In genomic region chr3:90294064-90294440, GRCm38 (mm10) we compare ENCODE assay signal across 8 mouse cellular contexts. TPM values are rescaled to one million over a fixed set of nuclear protein-coding genes. Genes with fewer than 3 reads are reported as not detected.
DNase-seq lines count a peak whose midpoint lies in the region; ATAC-seq and TF ChIP-seq lines count a peak whose summit lies in the region.

No protein-coding gene starts in this region.

- peak; percentile 14 for DNase-seq in kidney, adult 2 months
- DNase-seq in kidney, postnatal 14 days = no peak
- DNase-seq in MN1 (ENCODE audit: low spot score) = peak; percentile 39
- no peak for DNase-seq in limb, embryonic 14.5 days (ENCODE audit: low spot score)
- no peak for DNase-seq in layer of hippocampus, adult 18-20 months (ENCODE audit: low spot score in 2 of 2)
- DNase-seq in left cerebral cortex, postnatal 4 days = no peak

- no peak for ATAC-seq in forebrain, embryonic 15.5 days (replicated peaks)
- ATAC-seq in limb, embryonic 14.5 days (ENCODE audit: low FRiP score, low read depth) = no peak
- ATAC-seq in stomach, embryonic 16.5 days (ENCODE audit: insufficient read depth, low FRiP score) = no peak

- peaks cover 5% of the 10 kb centered on the region; the same call in 1 of the 2 replicates for H3K4me1 ChIP-seq in kidney, adult 2 months (ENCODE audit: control insufficient read depth, insufficient read depth, low read length)
- H3K4me1 ChIP-seq in forebrain, embryonic 15.5 days = peaks cover 37% of the 10 kb centered on the region
- H3K4me1 ChIP-seq in limb, embryonic 14.5 days (ENCODE audit: control insufficient read depth, insufficient read depth, low read length) = peaks cover 13% of the 10 kb centered on the region
- H3K4me1 ChIP-seq in stomach, embryonic 16.5 days (ENCODE audit: control insufficient read depth, insufficient read depth, low read length) = peaks cover 11% of the 10 kb centered on the region

- H3K4me3 ChIP-seq in kidney, adult 2 months (ENCODE audit: insufficient read depth, low read depth, low read length) = peak overlapping the region; percentile 99
- peak overlapping the region; percentile 84 for H3K4me3 ChIP-seq in forebrain, embryonic 15.5 days
- H3K4me3 ChIP-seq in limb, embryonic 14.5 days (replicated peaks; ENCODE audit: low read length) = peak overlapping the region; percentile 95
- H3K4me3 ChIP-seq in stomach, embryonic 16.5 days (replicated peaks; ENCODE audit: low read length) = peak overlapping the region; percentile 89

- H3K27me3 ChIP-seq in kidney, adult 2 months (replicated peaks; ENCODE audit: control insufficient read depth, insufficient read depth, low read length) = no peaks in the 10 kb centered on the region
- H3K27me3 ChIP-seq in forebrain, embryonic 15.5 days = no peaks in the 10 kb centered on the region
- no peaks in the 10 kb centered on the region for H3K27me3 ChIP-seq in limb, embryonic 14.5 days (ENCODE audit: control insufficient read depth, insufficient read depth, low read length)
- no peaks in the 10 kb centered on the region for H3K27me3 ChIP-seq in stomach, embryonic 16.5 days (ENCODE audit: control insufficient read depth, insufficient read depth, low read length)

- H3K9me3 ChIP-seq in forebrain, embryonic 15.5 days = no peaks in the 10 kb centered on the region
- H3K9me3 ChIP-seq in limb, embryonic 14.5 days (ENCODE audit: control insufficient read depth, low read length) = no peaks in the 10 kb centered on the region
- H3K9me3 ChIP-seq in stomach, embryonic 16.5 days (replicated peaks; ENCODE audit: control insufficient read depth, low read length) = no peaks in the 10 kb centered on the region

- no peaks in the 10 kb centered on the region for H3K36me3 ChIP-seq in kidney, adult 2 months (ENCODE audit: control insufficient read depth, insufficient read depth, low read length)
- no peaks in the 10 kb centered on the region for H3K36me3 ChIP-seq in forebrain, embryonic 15.5 days
- H3K36me3 ChIP-seq in limb, embryonic 14.5 days (ENCODE audit: control insufficient read depth, insufficient read depth, low read length) = 0 out of 2 replicates have a peak, but pooled peaks cover 4% of the 10 kb centered on the region
- H3K36me3 ChIP-seq in stomach, embryonic 16.5 days (ENCODE audit: control insufficient read depth, insufficient read depth, low read length) = no peaks in the 10 kb centered on the region

- peak overlapping the region; percentile 73 for H3K27ac ChIP-seq in kidney, adult 2 months (ENCODE audit: insufficient read depth, low read depth, low read length)
- H3K27ac ChIP-seq in forebrain, embryonic 15.5 days (replicated peaks) = peak overlapping the region; percentile 97
- peak overlapping the region; percentile 97 for H3K27ac ChIP-seq in limb, embryonic 14.5 days (replicated peaks; ENCODE audit: low read depth, low read length)
- H3K27ac ChIP-seq in stomach, embryonic 16.5 days (ENCODE audit: low read length) = peak overlapping the region; percentile 96

- peak overlapping the region; percentile 89 for H3K9ac ChIP-seq in forebrain, embryonic 15.5 days (replicated peaks)
- peak overlapping the region; percentile 92 for H3K9ac ChIP-seq in limb, embryonic 14.5 days (ENCODE audit: low read depth, low read length, severe bottlenecking)
- H3K9ac ChIP-seq in stomach, embryonic 16.5 days (ENCODE audit: low read length) = peak overlapping the region; percentile 98

- intact Hi-C loops in left cerebral cortex, postnatal 4 days (cut with DNase I) = loop anchor here (5.0 kb wide), 1 partner anchor 78 kb away; no protein-coding TSS in a partner anchor

- TF ChIP-seq POLR2A in kidney, adult 2 months (IDR thresholded peaks at IDR 0.05; ENCODE audit: low read depth, low read length) = no peak
- no peak for TF ChIP-seq POLR2A in limb, embryonic 14.5 days (IDR thresholded peaks at IDR 0.05; ENCODE audit: borderline replicate concordance, extremely low read depth, insufficient read depth, insufficient read length)

- peak overlapping the region; percentile 71 for H3K4me2 ChIP-seq in forebrain, embryonic 15.5 days (replicated peaks)
- peak overlapping the region; percentile 80 for H3K4me2 ChIP-seq in limb, embryonic 14.5 days (replicated peaks; ENCODE audit: low read depth, low read length, severe bottlenecking)
- peak overlapping the region; percentile 63 for H3K4me2 ChIP-seq in stomach, embryonic 16.5 days (ENCODE audit: low read depth, low read length)

- 5% methylated on average over 11 of the region's 11 CpGs for WGBS in kidney, adult 2 months
- 2% methylated on average over 11 of the region's 11 CpGs for WGBS in forebrain, embryonic 15.5 days
- WGBS in limb, embryonic 14.5 days = 2% methylated on average over 11 of the region's 11 CpGs
- WGBS in stomach, embryonic 16.5 days = 1% methylated on average over 11 of the region's 11 CpGs

- no peak for TF ChIP-seq CTCF in kidney, adult 2 months (conservative IDR thresholded peaks at IDR 0.05; ENCODE audit: insufficient read depth, insufficient read length, low read depth, low read length)

RNA-seq across cellular contexts. Expression of gene Gatad2b, which starts 1.1 kb away (rescaled TPM):
- polyA plus RNA-seq in kidney, adult 2 months (2012; rRNA removed) = 18.5 and 18.6 TPM in 2 replicates
- polyA plus RNA-seq in forebrain, embryonic 15.5 days (2015; fragmentation: Nextera tagmentation; extraction: Ambion mirVana) = 15.2 TPM in 2 replicates
- 39.9 and 44.6 TPM in 2 replicates for polyA plus RNA-seq in limb, embryonic 14.5 days (2012; rRNA removed)
- polyA plus RNA-seq in limb, embryonic 14.5 days (2014; fragmentation: Nextera tagmentation; extraction: Ambion mirVana) = 16.8 and 17.6 TPM in 2 replicates
- polyA plus RNA-seq in stomach, embryonic 16.5 days (2015; fragmentation: Nextera tagmentation; extraction: Ambion mirVana) = 8.1 and 8.2 TPM in 2 replicates
- 100 to 1,000 TPM; 104 to 106 TPM for total RNA-seq in layer of hippocampus, adult 18-20 months (2021)
- total RNA-seq in left cerebral cortex, postnatal 4 days (2021) = 100 to 1,000 TPM; 101 to 117 TPM

RNA-seq across cellular contexts. Expression of gene Dennd4b, which starts 29.1 kb away (rescaled TPM):
- polyA plus RNA-seq in kidney, adult 2 months (2012; rRNA removed) = 12.3 and 13.6 TPM in 2 replicates
- polyA plus RNA-seq in forebrain, embryonic 15.5 days (2015; fragmentation: Nextera tagmentation; extraction: Ambion mirVana) = 5.4 and 7.2 TPM in 2 replicates
- 21.3 and 25.7 TPM in 2 replicates for polyA plus RNA-seq in limb, embryonic 14.5 days (2012; rRNA removed)
- polyA plus RNA-seq in limb, embryonic 14.5 days (2014; fragmentation: Nextera tagmentation; extraction: Ambion mirVana) = 3.6 and 6.4 TPM in 2 replicates
- polyA plus RNA-seq in stomach, embryonic 16.5 days (2015; fragmentation: Nextera tagmentation; extraction: Ambion mirVana) = 3.8 and 4.3 TPM in 2 replicates
- total RNA-seq in layer of hippocampus, adult 18-20 months (2021) = 10 to 100 TPM; 30.1 to 31.9 TPM
- 10 to 100 TPM; 29.8 to 29.9 TPM for total RNA-seq in left cerebral cortex, postnatal 4 days (2021)

RNA-seq across cellular contexts. Expression of gene Crtc2, which starts 40.1 kb away (rescaled TPM):
- polyA plus RNA-seq in kidney, adult 2 months (2012; rRNA removed) = 48.2 and 57.6 TPM in 2 replicates
- 20.8 and 21.1 TPM in 2 replicates for polyA plus RNA-seq in forebrain, embryonic 15.5 days (2015; fragmentation: Nextera tagmentation; extraction: Ambion mirVana)
- polyA plus RNA-seq in limb, embryonic 14.5 days (2012; rRNA removed) = 71.8 and 109 TPM in 2 replicates
- 17.5 and 18.1 TPM in 2 replicates for polyA plus RNA-seq in limb, embryonic 14.5 days (2014; fragmentation: Nextera tagmentation; extraction: Ambion mirVana)
- 18.2 and 21.1 TPM in 2 replicates for polyA plus RNA-seq in stomach, embryonic 16.5 days (2015; fragmentation: Nextera tagmentation; extraction: Ambion mirVana)
- 10 to 100 TPM; 36.4 to 45.7 TPM for total RNA-seq in layer of hippocampus, adult 18-20 months (2021)
- total RNA-seq in left cerebral cortex, postnatal 4 days (2021) = 10 to 100 TPM; 29.6 to 31.4 TPM

RNA-seq across cellular contexts. Expression of gene Slc39a1, which starts 46.1 kb away (rescaled TPM):
- 71.3 and 74.2 TPM in 2 replicates for polyA plus RNA-seq in kidney, adult 2 months (2012; rRNA removed)
- 42.8 and 43.2 TPM in 2 replicates for polyA plus RNA-seq in forebrain, embryonic 15.5 days (2015; fragmentation: Nextera tagmentation; extraction: Ambion mirVana)
- 56.8 and 66.4 TPM in 2 replicates for polyA plus RNA-seq in limb, embryonic 14.5 days (2012; rRNA removed)
- 104 and 111 TPM in 2 replicates for polyA plus RNA-seq in limb, embryonic 14.5 days (2014; fragmentation: Nextera tagmentation; extraction: Ambion mirVana)
- 101 and 122 TPM in 2 replicates for polyA plus RNA-seq in stomach, embryonic 16.5 days (2015; fragmentation: Nextera tagmentation; extraction: Ambion mirVana)
- 10 to 100 TPM; 39.0 to 45.3 TPM for total RNA-seq in layer of hippocampus, adult 18-20 months (2021)
- 10 to 100 TPM; 41.2 TPM for total RNA-seq in left cerebral cortex, postnatal 4 days (2021)

RNA-seq across cellular contexts. Expression of gene Creb3l4, which starts 50.7 kb away (rescaled TPM):
- polyA plus RNA-seq in kidney, adult 2 months (2012; rRNA removed) = 1.0 and 1.5 TPM in 2 replicates
- 3.7 TPM in 2 replicates for polyA plus RNA-seq in forebrain, embryonic 15.5 days (2015; fragmentation: Nextera tagmentation; extraction: Ambion mirVana)
- 6.3 and 6.4 TPM in 2 replicates for polyA plus RNA-seq in limb, embryonic 14.5 days (2012; rRNA removed)
- 6.7 and 10.0 TPM in 2 replicates for polyA plus RNA-seq in limb, embryonic 14.5 days (2014; fragmentation: Nextera tagmentation; extraction: Ambion mirVana)
- 28.9 and 34.4 TPM in 2 replicates for polyA plus RNA-seq in stomach, embryonic 16.5 days (2015; fragmentation: Nextera tagmentation; extraction: Ambion mirVana)
- total RNA-seq in layer of hippocampus, adult 18-20 months (2021) = under 1 TPM in 1 of 2 experiments, not detected in 1; 0.41 TPM
- total RNA-seq in left cerebral cortex, postnatal 4 days (2021) = under 1 TPM; 0.24 to 0.28 TPM

Comparison
In these comparisons a context has a peak if more than half of its experiments do, and no peak if none do; other contexts are left out.
1. DNase-seq: peak in kidney, adult 2 months (single experiment) and MN1 (single experiment); none in kidney, postnatal 14 days (single experiment), limb, embryonic 14.5 days (single experiment), layer of hippocampus, adult 18-20 months (0 of 2) and left cerebral cortex, postnatal 4 days (single experiment).
2. Peak in every context shown above with its lines, with median percentiles within 50 percentile points of each other: H3K27ac ChIP-seq, H3K4me3 ChIP-seq, H3K4me2 ChIP-seq and H3K9ac ChIP-seq.